Mouse (Mus musculus): ENCODE measurements at regions not wholly inside any gene's neighbourhood (a gene's known extent, or its start where the extent isn't known, plus 50 kb on each side); places are given as distances from the start of the nearest gene placed in this dataset.

- TF ChIP-seq CTCF (IDR thresholded peaks at IDR 0.05; ENCODE audit: low read depth, low read length), result no peak
- no peak for TF ChIP-seq GATA1 (IDR thresholded peaks at IDR 0.05; ENCODE audit: borderline replicate concordance, low read length)
- TF ChIP-seq POLR2AphosphoS5 (IDR thresholded peaks at IDR 0.05; ENCODE audit: insufficient replicate concordance, low read depth, low read length), result no peak
Observed at GRCm38 (mm10) chr12:32456796-32457195, 78.3 kb downstream of the Ccdc71l start.
